ENCODE assay signal across 22 mouse cellular contexts in the genomic region with DNA sequence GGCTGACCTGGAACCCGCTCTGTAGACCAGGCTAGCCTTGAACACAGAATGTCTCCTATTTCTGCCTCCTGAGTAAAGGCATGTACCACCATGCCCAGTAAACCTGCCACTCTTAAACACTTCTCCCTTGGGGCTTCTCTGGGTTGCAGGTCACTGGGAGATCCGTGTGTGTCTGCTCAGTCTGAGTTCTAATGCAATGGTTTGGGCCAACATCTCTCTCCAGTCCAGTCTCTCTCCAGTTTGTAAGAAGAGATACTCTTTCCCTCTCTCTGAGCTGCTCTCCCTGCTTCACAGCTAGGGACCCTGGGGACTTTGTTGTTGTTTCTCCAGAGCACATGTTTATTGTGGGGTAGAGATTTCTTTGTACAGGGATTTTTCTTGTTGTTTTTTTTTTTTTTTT. TPM values are rescaled to one million over a fixed set of nuclear protein-coding genes. Genes with fewer than 3 reads are reported as not detected.
DNase-seq lines count a peak whose midpoint lies in the region; ATAC-seq and TF ChIP-seq lines count a peak whose summit lies in the region.
"Had no signal": no experiment of that assay in that cellular context is flagged by ENCODE, and none has a peak within 500 bp of the region (broad histone marks: within the 10 kb centered on the region; RNA-seq: fewer than 3 reads in every experiment).

No protein-coding gene starts in this region.

- no peak overlapping the region for H3K4me2 ChIP-seq in forebrain, embryonic 13.5 days
- no peak overlapping the region for H3K4me2 ChIP-seq in forebrain, embryonic 14.5 days (ENCODE audit: low read length)
- H3K4me2 ChIP-seq in kidney, embryonic 15.5 days: no peak overlapping the region
- H3K4me2 ChIP-seq in limb, embryonic 13.5 days (replicated peaks): no peak overlapping the region

- H3K4me1 ChIP-seq in forebrain, embryonic 13.5 days: peaks cover 9% of the 10 kb centered on the region
- no peaks in the 10 kb centered on the region for H3K4me1 ChIP-seq in forebrain, embryonic 14.5 days (ENCODE audit: control insufficient read depth, insufficient read depth, low read length)
- peaks cover 15% of the 10 kb centered on the region for H3K4me1 ChIP-seq in kidney, embryonic 15.5 days
- H3K4me1 ChIP-seq in kidney, adult 2 months (ENCODE audit: control insufficient read depth, insufficient read depth, low read length): peaks cover 3% of the 10 kb centered on the region; the same call in 1 of the 2 replicates
- H3K4me1 ChIP-seq in limb, embryonic 13.5 days: peaks cover 28% of the 10 kb centered on the region

- 0 out of 2 replicates have a peak overlapping the region, but pooled peaks have one; percentile 25 for H3K27ac ChIP-seq in forebrain, embryonic 13.5 days
- H3K27ac ChIP-seq in forebrain, embryonic 14.5 days (ENCODE audit: low read depth, low read length): no peak overlapping the region
- H3K27ac ChIP-seq in kidney, embryonic 15.5 days: peak overlapping the region; percentile 13; the same call in 1 of the 2 replicates
- no peak overlapping the region for H3K27ac ChIP-seq in kidney, adult 2 months (ENCODE audit: insufficient read depth, low read depth, low read length)
- H3K27ac ChIP-seq in limb, embryonic 13.5 days: peak overlapping the region; percentile 70; the same call in 1 of the 2 replicates
- H3K27ac ChIP-seq: liver, embryonic 14.5 days had no signal

- DNase-seq in forebrain, embryonic 14.5 days (ENCODE audit: low spot score): no peak
- DNase-seq in kidney, adult 2 months: no peak
- peak; percentile 57 for DNase-seq in adipocyte (ENCODE audit: low spot score)
- DNase-seq in cerebellum, postnatal 10 days: no peak
- DNase-seq: adrenal gland, postnatal 14 days; forebrain, postnatal 0 days; heart, adult 18-20 months; kidney, adult 9 months; layer of hippocampus, postnatal 36 days; thymus, postnatal 4 days had no signal

- H3K36me3 ChIP-seq in forebrain, embryonic 13.5 days (ENCODE audit: poor library complexity, severe bottlenecking): no peaks in the 10 kb centered on the region
- no peaks in the 10 kb centered on the region for H3K36me3 ChIP-seq in forebrain, embryonic 14.5 days (ENCODE audit: control insufficient read depth, insufficient read depth, low read length)
- H3K36me3 ChIP-seq in kidney, embryonic 15.5 days: no peaks in the 10 kb centered on the region
- no peaks in the 10 kb centered on the region for H3K36me3 ChIP-seq in kidney, adult 2 months (ENCODE audit: control insufficient read depth, insufficient read depth, low read length)
- no peaks in the 10 kb centered on the region for H3K36me3 ChIP-seq in limb, embryonic 13.5 days

- WGBS in forebrain, embryonic 13.5 days: 72% methylated on average over 2 of the region's 2 CpGs
- WGBS in forebrain, embryonic 14.5 days: 83% methylated on average over 2 of the region's 2 CpGs
- 57% methylated on average over 2 of the region's 2 CpGs for WGBS in kidney, embryonic 15.5 days
- 64% methylated on average over 2 of the region's 2 CpGs for WGBS in kidney, adult 2 months
- WGBS in limb, embryonic 13.5 days: 56% methylated on average over 2 of the region's 2 CpGs

- TF ChIP-seq CTCF in kidney, adult 2 months (conservative IDR thresholded peaks at IDR 0.05; ENCODE audit: insufficient read depth, insufficient read length, low read depth, low read length): no peak

- H3K9me3 ChIP-seq in forebrain, embryonic 13.5 days (replicated peaks): no peaks in the 10 kb centered on the region
- no peaks in the 10 kb centered on the region for H3K9me3 ChIP-seq in forebrain, embryonic 14.5 days (replicated peaks; ENCODE audit: control insufficient read depth, low read length)
- no peaks in the 10 kb centered on the region for H3K9me3 ChIP-seq in kidney, embryonic 15.5 days (replicated peaks)
- H3K9me3 ChIP-seq in limb, embryonic 13.5 days: no peaks in the 10 kb centered on the region

- no peak overlapping the region for H3K4me3 ChIP-seq in forebrain, embryonic 13.5 days
- H3K4me3 ChIP-seq in forebrain, embryonic 14.5 days (ENCODE audit: low read depth, low read length): no peak overlapping the region
- H3K4me3 ChIP-seq in kidney, embryonic 15.5 days (replicated peaks): no peak overlapping the region
- H3K4me3 ChIP-seq in kidney, adult 2 months (ENCODE audit: insufficient read depth, low read depth, low read length): no peak overlapping the region
- no peak overlapping the region for H3K4me3 ChIP-seq in limb, embryonic 13.5 days

- ATAC-seq in forebrain, embryonic 13.5 days: no peak
- ATAC-seq in forebrain, embryonic 14.5 days: no peak
- no peak for ATAC-seq in kidney, embryonic 15.5 days (replicated peaks; ENCODE audit: low FRiP score)
- no peak for ATAC-seq in limb, embryonic 13.5 days (ENCODE audit: low FRiP score, low read depth)
- no peak for ATAC-seq in megakaryocyte progenitor cell, adult 5-6 weeks (replicated peaks; ENCODE audit: poor library complexity)
- ATAC-seq: forebrain, postnatal 0 days had no signal

- no peak for TF ChIP-seq POLR2A in kidney, adult 2 months (IDR thresholded peaks at IDR 0.05; ENCODE audit: low read depth, low read length)

- peaks cover 6% of the 10 kb centered on the region for H3K27me3 ChIP-seq in forebrain, embryonic 13.5 days
- no peaks in the 10 kb centered on the region for H3K27me3 ChIP-seq in forebrain, embryonic 14.5 days (replicated peaks; ENCODE audit: control insufficient read depth, insufficient read depth, low read length)
- peaks cover 4% of the 10 kb centered on the region; the same call in 1 of the 2 replicates for H3K27me3 ChIP-seq in kidney, embryonic 15.5 days
- H3K27me3 ChIP-seq in kidney, adult 2 months (replicated peaks; ENCODE audit: control insufficient read depth, insufficient read depth, low read length): no peaks in the 10 kb centered on the region
- H3K27me3 ChIP-seq in limb, embryonic 13.5 days: peaks cover 8% of the 10 kb centered on the region

- H3K9ac ChIP-seq in forebrain, embryonic 13.5 days: no peak overlapping the region
- H3K9ac ChIP-seq in forebrain, embryonic 14.5 days (ENCODE audit: low read length): no peak overlapping the region
- no peak overlapping the region for H3K9ac ChIP-seq in kidney, embryonic 15.5 days
- H3K9ac ChIP-seq in limb, embryonic 13.5 days: no peak overlapping the region
- H3K9ac ChIP-seq: forebrain, postnatal 0 days; liver, embryonic 14.5 days had no signal

RNA-seq across cellular contexts. Expression of a gene that starts 6.0 kb away (rescaled TPM):
- 15.9 and 17.3 TPM in 2 replicates for polyA plus RNA-seq in forebrain, embryonic 13.5 days (2015; fragmentation: Nextera tagmentation; extraction: Ambion mirVana)
- 14.8 and 19.2 TPM in 2 replicates for polyA plus RNA-seq in forebrain, embryonic 14.5 days (2014; fragmentation: Nextera tagmentation; extraction: Ambion mirVana)
- 30.4 and 35.2 TPM in 2 replicates for polyA plus RNA-seq in kidney, embryonic 15.5 days (2015; fragmentation: Nextera tagmentation; extraction: Ambion mirVana)
- polyA plus RNA-seq in kidney, adult 2 months (2012; rRNA removed): 286 and 295 TPM in 2 replicates
- 22.1 and 22.8 TPM in 2 replicates for polyA plus RNA-seq in limb, embryonic 13.5 days (2015; fragmentation: Nextera tagmentation; extraction: Ambion mirVana)
- 0.56 and 2.3 TPM in 2 replicates for total RNA-seq in megakaryocyte progenitor cell, adult 5-6 weeks (2015)
- total RNA-seq in megakaryocyte progenitor cell, adult 5-6 weeks (2017): 0.98 and 2.1 TPM in 2 replicates

RNA-seq across cellular contexts. Expression of a gene that starts 17.9 kb away (rescaled TPM):
- not detected in 2 replicates for polyA plus RNA-seq in forebrain, embryonic 13.5 days (2015; fragmentation: Nextera tagmentation; extraction: Ambion mirVana)
- polyA plus RNA-seq in forebrain, embryonic 14.5 days (2014; fragmentation: Nextera tagmentation; extraction: Ambion mirVana): not detected in 2 replicates
- polyA plus RNA-seq in kidney, embryonic 15.5 days (2015; fragmentation: Nextera tagmentation; extraction: Ambion mirVana): 0.28 TPM in 1 of 2 replicates, not detected in the other
- 2.8 TPM in 2 replicates for polyA plus RNA-seq in kidney, adult 2 months (2012; rRNA removed)
- not detected in 2 replicates for polyA plus RNA-seq in limb, embryonic 13.5 days (2015; fragmentation: Nextera tagmentation; extraction: Ambion mirVana)
- total RNA-seq in megakaryocyte progenitor cell, adult 5-6 weeks (2015): not detected in 2 replicates
- total RNA-seq in megakaryocyte progenitor cell, adult 5-6 weeks (2017): not detected in 2 replicates
- total RNA-seq: common myeloid progenitor, adult 5-6 weeks; forebrain, postnatal 0 days; gastrocnemius, adult 18-20 months; layer of hippocampus, postnatal 36 days; left cerebral cortex, postnatal 4 days; megakaryocyte, adult 5-6 weeks had no signal
- polyA plus RNA-seq: cerebellum, adult 2 months; forebrain, postnatal 0 days; heart, embryonic 14.5 days; lung, embryonic 16.5 days had no signal

RNA-seq across cellular contexts. Expression of a gene that starts 39.0 kb away (rescaled TPM):
- polyA plus RNA-seq in forebrain, embryonic 13.5 days (2015; fragmentation: Nextera tagmentation; extraction: Ambion mirVana): 1.0 and 1.3 TPM in 2 replicates
- 1.9 TPM in 2 replicates for polyA plus RNA-seq in forebrain, embryonic 14.5 days (2014; fragmentation: Nextera tagmentation; extraction: Ambion mirVana)
- 2.7 and 2.9 TPM in 2 replicates for polyA plus RNA-seq in kidney, embryonic 15.5 days (2015; fragmentation: Nextera tagmentation; extraction: Ambion mirVana)
- 4.6 and 9.8 TPM in 2 replicates for polyA plus RNA-seq in kidney, adult 2 months (2012; rRNA removed)
- polyA plus RNA-seq in limb, embryonic 13.5 days (2015; fragmentation: Nextera tagmentation; extraction: Ambion mirVana): 0.69 and 1.1 TPM in 2 replicates
- total RNA-seq in megakaryocyte progenitor cell, adult 5-6 weeks (2015): not detected in 2 replicates
- not detected in 2 replicates for total RNA-seq in megakaryocyte progenitor cell, adult 5-6 weeks (2017)
- total RNA-seq: common myeloid progenitor, adult 5-6 weeks; megakaryocyte, adult 5-6 weeks had no signal

Comparison
In these comparisons a context has a peak if more than half of its experiments do, and no peak if none do; other contexts are left out.
1. H3K27ac ChIP-seq: peak in forebrain, embryonic 13.5 days (single experiment), kidney, embryonic 15.5 days (single experiment) and limb, embryonic 13.5 days (single experiment); none in forebrain, embryonic 14.5 days (single experiment) and kidney, adult 2 months (single experiment).